Mouse (Mus musculus) testis, adult 2 months (tissue): ENCODE results near the gene Mon2.

ENCODE experiments used
- CTCF ChIP-seq: fragments of 200-500 bp; IDR thresholded peaks from 2 replicates; pipeline ENCODE4 v1.5.1; 2012; ENCODE audit warnings: low read depth, mild to moderate bottlenecking, inconsistent platforms, low read length, moderate library complexity; ENCODE audit not compliant: control insufficient read depth, insufficient read depth, insufficient replicate concordance
- POLR2A ChIP-seq: fragments of 200-500 bp; IDR thresholded peaks from 2 replicates; pipeline ENCODE4 v1.6.1; 2012; ENCODE audit warnings: low read depth, mild to moderate bottlenecking, inconsistent platforms, low read length, moderate library complexity; ENCODE audit not compliant: control insufficient read depth

GRCm38 (mm10) chr10:123004475-123005236 is 71.6 kb downstream of the Mon2 start:
- TF ChIP-seq POLR2A (no peak), CTCF (no peak)
